In genomic region chr15:96290001-96290400, GRCm38 (mm10) we compare ENCODE assay signal across 9 mouse cellular contexts. TPM values are rescaled to one million over a fixed set of nuclear protein-coding genes. Genes with fewer than 3 reads are reported as not detected.
DNase-seq lines count a peak whose midpoint lies in the region; ATAC-seq lines count a peak whose summit lies in the region.
"Had no signal": no experiment of that assay in that cellular context is flagged by ENCODE, and none has a peak within 500 bp of the region (broad histone marks: within the 10 kb centered on the region; RNA-seq: fewer than 3 reads in every experiment).

No protein-coding gene starts in this region.

- H3K9ac ChIP-seq in lung, embryonic 16.5 days (ENCODE audit: low read length) = no peak overlapping the region
- no peak overlapping the region for H3K9ac ChIP-seq in forebrain, embryonic 13.5 days
- H3K9ac ChIP-seq in limb, embryonic 11.5 days (ENCODE audit: low read length) = no peak overlapping the region
- H3K9ac ChIP-seq in neural tube, embryonic 12.5 days = no peak overlapping the region

- ATAC-seq in lung, embryonic 16.5 days (ENCODE audit: low read depth) = no peak
- no peak for ATAC-seq in forebrain, embryonic 13.5 days
- ATAC-seq in limb, embryonic 11.5 days (ENCODE audit: insufficient number of reproducible peaks, low FRiP score, low TSS enrichment, low read depth) = no peak
- no peak for ATAC-seq in neural tube, embryonic 12.5 days (ENCODE audit: low FRiP score, low read depth)
- ATAC-seq: Patski had no signal

- no peaks in the 10 kb centered on the region for H3K9me3 ChIP-seq in lung, embryonic 16.5 days (ENCODE audit: control insufficient read depth, low read length)
- no peaks in the 10 kb centered on the region for H3K9me3 ChIP-seq in forebrain, embryonic 13.5 days (replicated peaks)
- no peaks in the 10 kb centered on the region for H3K9me3 ChIP-seq in limb, embryonic 11.5 days (ENCODE audit: control insufficient read depth, low read length)
- H3K9me3 ChIP-seq in neural tube, embryonic 12.5 days = no peaks in the 10 kb centered on the region

- no peaks in the 10 kb centered on the region for H3K27me3 ChIP-seq in lung, embryonic 16.5 days (ENCODE audit: control insufficient read depth, insufficient read depth, low read depth, low read length)
- H3K27me3 ChIP-seq in forebrain, embryonic 13.5 days = no peaks in the 10 kb centered on the region
- H3K27me3 ChIP-seq in limb, embryonic 11.5 days (ENCODE audit: control insufficient read depth, insufficient read depth, low read length) = no peaks in the 10 kb centered on the region
- no peaks in the 10 kb centered on the region for H3K27me3 ChIP-seq in neural tube, embryonic 12.5 days (replicated peaks)
- H3K27me3 ChIP-seq: Patski had no signal

- 69% methylated on average over 1 of the region's 1 CpGs for WGBS in lung, embryonic 16.5 days
- WGBS in forebrain, embryonic 13.5 days = 70% methylated on average over 1 of the region's 1 CpGs
- WGBS in limb, embryonic 11.5 days = 83% methylated on average over 1 of the region's 1 CpGs
- 87% methylated on average over 1 of the region's 1 CpGs for WGBS in neural tube, embryonic 12.5 days

- H3K27ac ChIP-seq in lung, embryonic 16.5 days (ENCODE audit: low read length) = no peak overlapping the region
- H3K27ac ChIP-seq in forebrain, embryonic 13.5 days = no peak overlapping the region
- H3K27ac ChIP-seq in limb, embryonic 11.5 days (replicated peaks; ENCODE audit: low read depth, low read length) = no peak overlapping the region
- no peak overlapping the region for H3K27ac ChIP-seq in neural tube, embryonic 12.5 days

- DNase-seq in lung, postnatal 25 days (ENCODE audit: low spot score) = no peak
- no peak for DNase-seq in limb, embryonic 11.5 days (ENCODE audit: low spot score)
- no peak for DNase-seq in spleen, adult 12 weeks (ENCODE audit: low spot score)
- DNase-seq in frontal cortex, postnatal 14 days (ENCODE audit: low spot score in 2 of 2) = no peak
- DNase-seq in layer of hippocampus, postnatal 36 days = no peak

- H3K4me1 ChIP-seq in lung, embryonic 16.5 days (replicated peaks; ENCODE audit: control insufficient read depth, insufficient read depth, low read length) = peaks cover 10% of the 10 kb centered on the region
- peaks cover 20% of the 10 kb centered on the region for H3K4me1 ChIP-seq in forebrain, embryonic 13.5 days
- H3K4me1 ChIP-seq in limb, embryonic 11.5 days (ENCODE audit: control insufficient read depth, insufficient read depth, low read length) = no peaks in the 10 kb centered on the region
- H3K4me1 ChIP-seq in neural tube, embryonic 12.5 days = peaks cover 11% of the 10 kb centered on the region

- peaks cover 4% of the 10 kb centered on the region; the same call in 1 of the 2 replicates for H3K36me3 ChIP-seq in lung, embryonic 16.5 days (ENCODE audit: control insufficient read depth, insufficient read depth, low read length)
- 0 out of 2 replicates have a peak, but pooled peaks cover 9% of the 10 kb centered on the region for H3K36me3 ChIP-seq in forebrain, embryonic 13.5 days (ENCODE audit: poor library complexity, severe bottlenecking)
- no peaks in the 10 kb centered on the region for H3K36me3 ChIP-seq in limb, embryonic 11.5 days (ENCODE audit: control insufficient read depth, insufficient read depth, low read length)
- no peaks in the 10 kb centered on the region for H3K36me3 ChIP-seq in neural tube, embryonic 12.5 days

- no peak overlapping the region for H3K4me3 ChIP-seq in lung, embryonic 16.5 days (ENCODE audit: low read length)
- 0 out of 2 replicates have a peak overlapping the region, but pooled peaks have one; percentile 18 for H3K4me3 ChIP-seq in forebrain, embryonic 13.5 days
- no peak overlapping the region for H3K4me3 ChIP-seq in limb, embryonic 11.5 days (ENCODE audit: low read depth, low read length)
- no peak overlapping the region for H3K4me3 ChIP-seq in neural tube, embryonic 12.5 days

- H3K4me2 ChIP-seq in lung, embryonic 16.5 days (ENCODE audit: low read depth, low read length) = 0 out of 2 replicates have a peak overlapping the region, but pooled peaks have one; percentile 32
- peak overlapping the region; percentile 51 for H3K4me2 ChIP-seq in forebrain, embryonic 13.5 days
- H3K4me2 ChIP-seq in limb, embryonic 11.5 days (ENCODE audit: low read depth, severe bottlenecking) = peak overlapping the region; percentile 24; the same call in 1 of the 2 replicates
- H3K4me2 ChIP-seq in neural tube, embryonic 12.5 days (replicated peaks) = peak overlapping the region; percentile 50

RNA-seq across cellular contexts. Expression of gene Arid2, which starts 2.7 kb away (rescaled TPM):
- 20.8 and 21.5 TPM in 2 replicates for polyA plus RNA-seq in lung, embryonic 16.5 days (2015; fragmentation: Nextera tagmentation; extraction: Ambion mirVana)
- 28.9 and 32.4 TPM in 2 replicates for polyA plus RNA-seq in forebrain, embryonic 13.5 days (2015; fragmentation: Nextera tagmentation; extraction: Ambion mirVana)
- 41.9 and 45.0 TPM in 2 replicates for polyA plus RNA-seq in limb, embryonic 11.5 days (2014; fragmentation: Nextera tagmentation; extraction: Ambion mirVana)
- polyA plus RNA-seq in neural tube, embryonic 12.5 days (2016; fragmentation: Nextera tagmentation; extraction: Ambion mirVana) = 32.1 and 32.4 TPM in 2 replicates
- 10 to 100 TPM; 34.6 to 38.5 TPM for total RNA-seq in layer of hippocampus, postnatal 36 days (2021)
